Mouse (Mus musculus): ENCODE data around the gene Pbx1.

- TF ChIP-seq GATA1 (IDR thresholded peaks at IDR 0.05; ENCODE audit: low read length) = no peak
- TF ChIP-seq TAL1 (IDR thresholded peaks at IDR 0.05; ENCODE audit: low read length) = no peak
Observed at GRCm38 (mm10) chr1:168175586-168175985, 256.5 kb downstream of the Pbx1 start.
